ENCODE assay signal across 10 mouse cellular contexts in genomic region chr3:31903506-31903905, GRCm38 (mm10). TPM values are rescaled to one million over a fixed set of nuclear protein-coding genes. Genes with fewer than 3 reads are reported as not detected.
A peak's percentile ranks its signal among the peaks of the same experiment; 100 is the strongest.
DNase-seq lines count a peak whose midpoint lies in the region; ATAC-seq and TF ChIP-seq lines count a peak whose summit lies in the region.
"Had no signal": no experiment of that assay in that cellular context is flagged by ENCODE, and none has a peak within 500 bp of the region (broad histone marks: within the 10 kb centered on the region; RNA-seq: fewer than 3 reads in every experiment).

No protein-coding gene starts in this region.

- DNase-seq in heart, postnatal 4 days: no peak
- DNase-seq in ZHBTc4 (ENCODE audit: low read depth, low spot score): peak; percentile 50
- no peak for DNase-seq in limb, embryonic 14.5 days (ENCODE audit: low spot score)
- DNase-seq in gastrocnemius, postnatal 10 days: no peak
- DNase-seq in thymus, postnatal 14 days: no peak
- DNase-seq in spleen, postnatal 10 days (ENCODE audit: low spot score in 2 of 2): no peak

- H3K27ac ChIP-seq in heart, embryonic 13.5 days (replicated peaks): no peak overlapping the region
- no peak overlapping the region for H3K27ac ChIP-seq in forebrain, embryonic 12.5 days
- H3K27ac ChIP-seq in limb, embryonic 14.5 days (replicated peaks; ENCODE audit: low read depth, low read length): no peak overlapping the region

- TF ChIP-seq POLR2A in limb, embryonic 14.5 days (IDR thresholded peaks at IDR 0.05; ENCODE audit: borderline replicate concordance, extremely low read depth, insufficient read depth, insufficient read length): no peak

- H3K36me3 ChIP-seq in heart, embryonic 13.5 days: no peaks in the 10 kb centered on the region
- no peaks in the 10 kb centered on the region for H3K36me3 ChIP-seq in forebrain, embryonic 12.5 days (replicated peaks)
- H3K36me3 ChIP-seq in limb, embryonic 14.5 days (ENCODE audit: control insufficient read depth, insufficient read depth, low read length): no peaks in the 10 kb centered on the region

- H3K4me2 ChIP-seq in heart, embryonic 13.5 days: peak overlapping the region; percentile 80
- H3K4me2 ChIP-seq in forebrain, embryonic 12.5 days: peak overlapping the region; percentile 67
- H3K4me2 ChIP-seq in limb, embryonic 14.5 days (replicated peaks; ENCODE audit: low read depth, low read length, severe bottlenecking): peak overlapping the region; percentile 48; the same call in 1 of the 2 replicates

- peaks cover 9% of the 10 kb centered on the region; the same call in 1 of the 2 replicates for H3K27me3 ChIP-seq in heart, embryonic 13.5 days (replicated peaks)
- H3K27me3 ChIP-seq in forebrain, embryonic 12.5 days: peaks cover 10% of the 10 kb centered on the region; the same call in 1 of the 2 replicates
- no peaks in the 10 kb centered on the region for H3K27me3 ChIP-seq in limb, embryonic 14.5 days (ENCODE audit: control insufficient read depth, insufficient read depth, low read length)
- H3K27me3 ChIP-seq: CH12.LX had no signal

- 2% methylated on average over 9 of the region's 9 CpGs for WGBS in heart, embryonic 13.5 days
- WGBS in forebrain, embryonic 12.5 days: under 1% methylated on average over 9 of the region's 9 CpGs
- 5% methylated on average over 9 of the region's 9 CpGs for WGBS in limb, embryonic 14.5 days

- no peak overlapping the region for H3K9ac ChIP-seq in heart, embryonic 13.5 days
- H3K9ac ChIP-seq in forebrain, embryonic 12.5 days: no peak overlapping the region
- H3K9ac ChIP-seq in limb, embryonic 14.5 days (ENCODE audit: low read depth, low read length, severe bottlenecking): no peak overlapping the region

- H3K4me3 ChIP-seq in heart, embryonic 13.5 days: peak overlapping the region; percentile 47
- H3K4me3 ChIP-seq in forebrain, embryonic 12.5 days (replicated peaks): peak overlapping the region; percentile 40
- H3K4me3 ChIP-seq in limb, embryonic 14.5 days (replicated peaks; ENCODE audit: low read length): no peak overlapping the region; the same call in 1 of the 2 replicates
- H3K4me3 ChIP-seq: megakaryocyte, embryonic 14.5 days had no signal

- ATAC-seq in heart, embryonic 13.5 days (ENCODE audit: extremely low read depth, insufficient number of reproducible peaks, low FRiP score, low TSS enrichment): no peak
- ATAC-seq in forebrain, embryonic 12.5 days (ENCODE audit: low FRiP score): peak; percentile 67
- ATAC-seq in limb, embryonic 14.5 days (ENCODE audit: low FRiP score, low read depth): no peak

- no peaks in the 10 kb centered on the region for H3K9me3 ChIP-seq in heart, embryonic 13.5 days
- no peaks in the 10 kb centered on the region for H3K9me3 ChIP-seq in forebrain, embryonic 12.5 days
- H3K9me3 ChIP-seq in limb, embryonic 14.5 days (ENCODE audit: control insufficient read depth, low read length): no peaks in the 10 kb centered on the region

- H3K4me1 ChIP-seq in heart, embryonic 13.5 days: peaks cover 21% of the 10 kb centered on the region
- peaks cover 21% of the 10 kb centered on the region for H3K4me1 ChIP-seq in forebrain, embryonic 12.5 days
- peaks cover 3% of the 10 kb centered on the region; the same call in 1 of the 2 replicates for H3K4me1 ChIP-seq in limb, embryonic 14.5 days (ENCODE audit: control insufficient read depth, insufficient read depth, low read length)
- H3K4me1 ChIP-seq: megakaryocyte, embryonic 14.5 days had no signal

RNA-seq across cellular contexts. Expression of gene Kcnmb2, which starts 1.2 kb away (rescaled TPM):
- polyA plus RNA-seq in heart, embryonic 13.5 days (2015; fragmentation: Nextera tagmentation; extraction: Ambion mirVana): 0.28 and 0.65 TPM in 2 replicates
- under 1 TPM; 0.18 to 0.33 TPM for total RNA-seq in heart, postnatal 4 days (2021)
- 2.2 and 3.1 TPM in 2 replicates for polyA plus RNA-seq in forebrain, embryonic 12.5 days (2016; fragmentation: Nextera tagmentation; extraction: Ambion mirVana)
- 0.13 and 0.17 TPM in 2 replicates for polyA plus RNA-seq in limb, embryonic 14.5 days (2012; rRNA removed)
- 0.69 and 0.76 TPM in 2 replicates for polyA plus RNA-seq in limb, embryonic 14.5 days (2014; fragmentation: Nextera tagmentation; extraction: Ambion mirVana)
- under 1 TPM; 0.31 to 0.86 TPM for total RNA-seq in gastrocnemius, postnatal 10 days (2021)
- total RNA-seq: CH12.LX had no signal
